Mouse (Mus musculus) heart, embryonic 13.5 days (tissue): ENCODE results near the gene Primpol. TPM values are rescaled to one million over a fixed set of nuclear protein-coding genes. Genes with fewer than 3 reads are reported as not detected.
"Not testable (repeated sequence)": the region's sequence is repeated elsewhere in the genome, so short reads cannot be mapped to it uniquely, and the experiment has no call there.

Source experiments
- ATAC-seq: fragments of 200-750 bp; cut with Nextera tagmentation; 2 replicates; pipeline ENCODE4 v1.8.0; 2017; ENCODE audit warnings: moderate TSS enrichment; ENCODE audit not compliant: insufficient number of reproducible peaks, low FRiP score, low TSS enrichment; ENCODE audit errors: extremely low read depth
- H3K27ac ChIP-seq: fragments of 300-500 bp; sonication (generic); replicated peaks from 2 replicates; pipeline ENCODE4 v1.5.1; 2015; ENCODE audit warnings: moderate library complexity, mild to moderate bottlenecking, inconsistent platforms
- H3K27me3 ChIP-seq: fragments of 300-500 bp; sonication (generic); replicated peaks from 2 replicates; pipeline ENCODE4 v1.6.1; 2015; ENCODE audit warnings: mild to moderate bottlenecking, inconsistent platforms
- H3K36me3 ChIP-seq: fragments of 300-500 bp; sonication (generic); 2 replicates; pipeline ENCODE4 v1.6.1; 2015; ENCODE audit warnings: mild to moderate bottlenecking, inconsistent platforms
- H3K4me1 ChIP-seq: fragments of 300-500 bp; sonication (generic); 2 replicates; pipeline ENCODE4 v1.6.1; 2015; ENCODE audit warnings: inconsistent platforms
- H3K4me2 ChIP-seq: fragments of 300-500 bp; sonication (generic); 2 replicates; pipeline ENCODE4 v1.6.1; 2015; ENCODE audit warnings: inconsistent platforms, mild to moderate bottlenecking, moderate library complexity
- H3K4me3 ChIP-seq: fragments of 300-500 bp; sonication (generic); 2 replicates; pipeline ENCODE4 v1.5.1; 2015; ENCODE audit warnings: moderate library complexity, mild to moderate bottlenecking, inconsistent platforms
- H3K9ac ChIP-seq: fragments of 300-500 bp; sonication (generic); 2 replicates; pipeline ENCODE4 v1.6.1; 2015; ENCODE audit warnings: inconsistent platforms, mild to moderate bottlenecking, moderate library complexity
- H3K9me3 ChIP-seq: fragments of 300-500 bp; sonication (generic); 2 replicates; pipeline ENCODE4 v1.6.1; 2016; ENCODE audit warnings: inconsistent platforms
- WGBS: fragments of 180-500 bp; shearing (Covaris S2); methylation state at CpG from one replicate; pipeline ENCODE4 v1.1.7; 2015; ENCODE audit warnings: mixed read lengths; 5-methylcytosine and 5-hydroxymethylcytosine counted together
- polyA plus RNA-seq: library from polyadenylated mRNA; unstranded; fragments of >200 nt; fragmentation: Nextera tagmentation; extraction: Ambion mirVana; gene quantifications from 2 replicates; pipeline ENCODE4 v1.2.1, GENCODE M21; 2015

The Primpol gene
- polyA plus RNA-seq, 1 experiment from 2014 or later, result 9.6 TPM

DNA sequence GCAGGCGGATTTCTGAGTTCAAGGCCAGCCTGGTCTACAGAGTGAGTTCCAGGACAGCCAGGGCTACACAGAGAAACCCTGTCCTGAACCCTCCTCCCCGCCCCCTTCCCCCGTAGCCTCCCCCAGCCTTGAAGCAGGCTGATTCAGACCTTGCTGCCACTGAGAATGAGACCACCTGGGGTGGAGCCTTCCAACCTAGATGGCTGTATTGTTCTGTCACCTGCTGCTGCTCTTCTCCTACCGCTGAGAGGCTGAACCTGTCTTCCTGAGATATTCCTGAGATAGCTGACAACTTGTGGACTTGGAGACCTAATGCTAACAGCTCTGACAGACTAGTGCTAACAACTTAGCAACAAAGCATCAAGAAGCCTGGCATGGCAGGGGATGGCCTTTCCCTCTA lies 32.7 kb downstream of the Primpol start:
- H3K27ac ChIP-seq, H3K9ac ChIP-seq, H3K4me1 ChIP-seq, H3K9me3 ChIP-seq, ATAC-seq, H3K4me2 ChIP-seq, H3K27me3 ChIP-seq, H3K4me3 ChIP-seq: not testable (repeated sequence)
- peaks cover 54% of the 10 kb centered on the region for H3K36me3 ChIP-seq
- WGBS, result 64% methylated on average over 4 of the region's 4 CpGs

DNA sequence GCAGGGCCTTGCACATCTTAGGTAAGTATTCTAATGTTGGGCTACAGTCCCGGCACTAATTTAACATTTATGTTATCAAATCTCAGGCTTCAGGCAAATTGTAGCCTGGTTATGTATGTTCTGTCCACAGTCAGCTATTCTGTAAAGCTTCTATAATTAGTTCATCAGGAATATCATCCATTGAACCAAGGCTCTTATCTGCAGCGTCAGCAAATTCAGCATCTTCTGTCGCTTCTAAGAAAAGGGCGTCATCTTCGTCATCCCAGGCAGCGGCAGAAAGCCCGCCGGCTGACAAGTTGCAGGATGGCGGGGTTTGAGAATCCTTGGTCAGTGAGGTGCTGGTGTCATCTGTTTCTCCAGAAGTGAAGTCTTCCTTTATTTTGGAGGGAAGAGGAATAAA lies 38.2 kb downstream of the Primpol start:
- peaks cover 91% of the 10 kb centered on the region for H3K36me3 ChIP-seq
- no peak for ATAC-seq

DNA sequence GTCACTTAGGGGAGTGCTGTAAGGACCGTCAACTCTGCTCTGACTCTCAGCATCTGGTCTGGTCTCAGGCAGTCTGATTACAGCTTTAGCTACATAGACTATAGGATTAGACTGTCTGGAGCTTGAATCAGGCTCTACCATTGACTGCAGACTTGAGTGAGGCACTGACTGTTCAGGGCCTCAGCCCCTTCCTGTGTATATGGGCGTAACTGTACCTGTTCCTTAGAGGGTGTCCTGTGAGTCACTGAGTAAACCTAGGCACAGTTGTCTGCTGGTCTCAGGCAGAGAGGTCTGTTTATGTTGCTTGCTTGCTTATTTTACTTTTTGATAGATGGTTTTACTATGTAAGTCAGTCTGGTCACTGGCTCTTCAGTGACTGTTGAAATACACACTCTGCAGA lies 43.0 kb downstream of the Primpol start:
- Histone ChIP-seq H3K27ac (no peak overlapping the region), H3K4me1 (0 out of 2 replicates have a peak, but pooled peaks cover 6% of the 10 kb centered on the region), H3K9me3 (no peaks in the 10 kb centered on the region), H3K36me3 (peaks cover 66% of the 10 kb centered on the region), H3K27me3 (no peaks in the 10 kb centered on the region), H3K4me3 (no peak overlapping the region), H3K9ac (no peak overlapping the region), H3K4me2 (no peak overlapping the region)
- WGBS, result 81% methylated on average over 2 of the region's 2 CpGs
- no peak for ATAC-seq

More for the DNA sequence above, 38.2 kb downstream of the Primpol start:
- Histone ChIP-seq H3K27me3 (no peaks in the 10 kb centered on the region), H3K27ac (no peak overlapping the region), H3K4me2 (no peak overlapping the region), H3K4me3 (no peak overlapping the region), H3K4me1 (no peaks in the 10 kb centered on the region), H3K9ac (no peak overlapping the region), H3K9me3 (no peaks in the 10 kb centered on the region)
- WGBS, result 89% methylated on average over 9 of the region's 9 CpGs

DNA sequence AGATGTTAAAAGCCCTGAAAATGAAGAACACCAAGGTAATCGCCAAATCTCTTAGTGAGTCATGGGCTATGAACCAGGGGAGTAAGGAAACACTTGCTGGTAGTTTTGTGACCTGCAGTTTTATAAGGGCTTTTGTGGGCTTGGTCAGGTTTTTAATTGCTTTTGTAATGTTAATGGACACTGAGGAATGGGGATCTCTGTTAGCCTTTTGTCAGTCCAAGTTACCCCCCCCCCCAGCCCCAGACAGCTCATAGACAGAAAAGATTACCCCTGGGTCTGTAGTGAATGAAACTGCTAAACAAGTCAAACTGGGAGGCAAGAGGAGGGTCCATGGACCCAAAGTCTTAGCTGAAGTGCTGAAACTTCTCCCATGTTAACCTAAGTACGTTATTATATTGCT lies 43.6 kb downstream of the Primpol start:
- H3K4me3 ChIP-seq, result no peak overlapping the region
- 86% methylated on average over 2 of the region's 2 CpGs for WGBS
- no peak overlapping the region for H3K27ac ChIP-seq
- H3K4me1 ChIP-seq, result 0 out of 2 replicates have a peak, but pooled peaks cover 6% of the 10 kb centered on the region
- no peak overlapping the region for H3K9ac ChIP-seq
- H3K27me3 ChIP-seq, result no peaks in the 10 kb centered on the region
- no peaks in the 10 kb centered on the region for H3K9me3 ChIP-seq
- no peak overlapping the region for H3K4me2 ChIP-seq
- ATAC-seq, result no peak
- H3K36me3 ChIP-seq, result peaks cover 63% of the 10 kb centered on the region

DNA sequence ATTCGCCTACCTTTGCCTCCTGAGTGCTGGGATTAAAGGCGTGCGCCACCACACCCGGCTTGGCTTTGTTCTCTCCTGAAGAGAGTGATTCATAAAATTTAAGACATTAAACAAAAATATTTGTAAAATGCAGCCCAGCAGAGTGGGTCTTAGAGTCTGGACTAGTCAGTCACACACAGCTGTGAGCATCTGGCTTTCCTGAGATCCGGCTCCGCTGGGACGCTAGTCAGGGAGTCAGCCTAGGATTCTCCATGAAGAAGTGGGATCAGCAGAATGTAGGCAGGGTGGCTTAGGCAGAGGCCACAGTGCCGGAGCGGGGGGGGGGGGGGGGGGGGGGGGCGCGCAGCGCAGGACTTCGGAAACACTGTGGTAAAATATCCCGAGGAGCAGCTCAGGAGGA lies 46.3 kb downstream of the Primpol start:
- no peak for ATAC-seq

DNA sequence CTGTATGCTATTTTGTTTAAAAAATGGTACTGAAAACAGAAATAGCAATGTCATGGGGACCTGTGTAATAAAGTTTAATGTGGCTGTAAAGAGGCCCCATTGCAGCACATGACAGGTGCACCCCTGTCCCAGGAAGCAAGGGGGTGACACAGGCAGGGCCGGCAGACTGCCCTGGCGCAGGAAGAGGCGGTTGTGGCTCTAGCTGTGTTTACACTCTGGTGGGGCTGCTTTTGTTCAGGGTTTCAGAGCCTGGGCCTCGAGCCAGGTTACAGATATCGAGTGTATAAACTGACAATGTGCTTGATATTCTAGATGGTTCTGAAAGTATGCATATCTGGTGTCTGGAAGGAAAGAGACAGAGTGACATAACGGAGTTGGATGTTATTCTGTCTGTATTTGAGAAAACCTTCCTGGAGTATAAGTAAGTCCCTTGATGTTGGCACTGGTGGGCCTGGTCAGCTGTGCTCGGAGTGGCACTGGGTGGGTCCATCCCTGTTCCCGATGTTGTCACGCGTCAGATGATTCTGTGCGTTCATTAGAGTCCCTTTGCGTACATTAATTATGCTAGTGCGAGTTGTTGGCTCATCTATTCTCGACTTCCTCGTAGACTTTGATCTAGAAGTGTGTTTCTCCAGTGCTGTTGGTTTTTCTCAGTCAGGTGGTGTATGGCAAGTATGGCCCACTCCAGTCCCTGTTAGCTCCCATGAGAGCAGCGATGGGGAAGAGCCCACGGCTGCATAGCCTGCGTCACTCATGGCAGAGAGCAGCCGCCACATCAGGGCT lies 47.2 kb downstream of the Primpol start:
- WGBS, result 83% methylated on average over 19 of the region's 19 CpGs
- ATAC-seq, result no peak
- H3K27ac ChIP-seq, result 0 out of 2 replicates have a peak overlapping the region, but pooled peaks have one; percentile 36

More for the DNA sequence above, 46.3 kb downstream of the Primpol start:
- H3K9ac ChIP-seq, result no peak overlapping the region
- no peak overlapping the region for H3K27ac ChIP-seq
- no peak overlapping the region for H3K4me2 ChIP-seq
- no peaks in the 10 kb centered on the region for H3K9me3 ChIP-seq
- 87% methylated on average over 8 of the region's 14 CpGs for WGBS
- no peak overlapping the region for H3K4me3 ChIP-seq
- H3K27me3 ChIP-seq, result no peaks in the 10 kb centered on the region
- H3K4me1 ChIP-seq, result 0 out of 2 replicates have a peak, but pooled peaks cover 6% of the 10 kb centered on the region
- H3K36me3 ChIP-seq, result peaks cover 44% of the 10 kb centered on the region

DNA sequence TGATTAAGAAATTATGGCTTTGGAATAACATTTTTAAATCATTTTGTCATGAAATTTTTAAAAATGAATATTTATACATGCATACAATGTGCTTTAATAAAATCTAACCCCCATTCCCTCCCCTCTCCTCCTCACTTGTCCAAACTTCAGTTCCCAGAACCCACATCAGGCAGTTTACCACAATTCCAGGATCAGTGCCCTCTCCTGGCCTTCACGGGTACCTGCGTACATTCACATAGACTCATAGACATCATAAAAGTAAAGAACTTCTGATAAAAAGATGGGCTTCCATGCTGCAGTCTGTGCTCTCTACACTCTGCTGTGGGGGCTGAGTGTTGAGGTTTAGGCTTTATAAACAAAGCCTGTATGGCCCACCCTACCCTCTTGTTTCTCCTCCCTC lies 48.1 kb downstream of the Primpol start:
- ATAC-seq, result no peak
- Histone ChIP-seq H3K36me3 (peaks cover 36% of the 10 kb centered on the region), H3K4me3 (no peak overlapping the region), H3K27ac (no peak overlapping the region), H3K4me1 (0 out of 2 replicates have a peak, but pooled peaks cover 6% of the 10 kb centered on the region), H3K9me3 (no peaks in the 10 kb centered on the region), H3K4me2 (no peak overlapping the region), H3K27me3 (no peaks in the 10 kb centered on the region), H3K9ac (no peak overlapping the region)
- WGBS, result 76% methylated on average over 2 of the region's 2 CpGs

More for the DNA sequence above, 47.2 kb downstream of the Primpol start:
- Histone ChIP-seq H3K27me3 (no peaks in the 10 kb centered on the region), H3K36me3 (peaks cover 44% of the 10 kb centered on the region), H3K4me2 (no peak overlapping the region), H3K4me1 (0 out of 2 replicates have a peak, but pooled peaks cover 6% of the 10 kb centered on the region), H3K4me3 (no peak overlapping the region), H3K9ac (no peak overlapping the region), H3K9me3 (no peaks in the 10 kb centered on the region)

DNA sequence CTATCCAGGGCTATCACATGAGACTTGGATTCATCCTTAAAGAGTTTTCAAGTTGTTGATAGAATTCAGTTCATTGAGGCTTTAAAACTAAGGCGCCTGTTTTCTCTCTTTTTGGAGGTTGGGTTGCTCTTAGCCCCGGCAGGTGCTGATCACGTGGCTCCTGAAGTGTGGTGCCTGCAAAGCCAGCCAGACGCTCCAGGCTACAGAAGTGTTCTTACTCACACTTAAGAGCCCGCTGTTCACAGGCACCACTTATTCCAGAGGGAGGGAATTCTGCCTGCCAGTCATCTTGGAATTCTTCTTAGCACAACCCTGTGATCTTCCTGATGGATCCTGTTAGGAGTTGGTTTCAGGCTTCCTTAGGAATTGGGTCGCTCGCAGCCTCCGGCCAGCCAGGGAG lies 49.1 kb downstream of the Primpol start:
- Histone ChIP-seq H3K9ac (no peak overlapping the region; the same call in 1 of the 2 replicates), H3K9me3 (no peaks in the 10 kb centered on the region), H3K27ac (no peak overlapping the region), H3K4me2 (no peak overlapping the region), H3K4me1 (0 out of 2 replicates have a peak, but pooled peaks cover 6% of the 10 kb centered on the region), H3K27me3 (no peaks in the 10 kb centered on the region), H3K4me3 (no peak overlapping the region), H3K36me3 (peaks cover 42% of the 10 kb centered on the region)
- ATAC-seq, result no peak
- 69% methylated on average over 8 of the region's 8 CpGs for WGBS

DNA sequence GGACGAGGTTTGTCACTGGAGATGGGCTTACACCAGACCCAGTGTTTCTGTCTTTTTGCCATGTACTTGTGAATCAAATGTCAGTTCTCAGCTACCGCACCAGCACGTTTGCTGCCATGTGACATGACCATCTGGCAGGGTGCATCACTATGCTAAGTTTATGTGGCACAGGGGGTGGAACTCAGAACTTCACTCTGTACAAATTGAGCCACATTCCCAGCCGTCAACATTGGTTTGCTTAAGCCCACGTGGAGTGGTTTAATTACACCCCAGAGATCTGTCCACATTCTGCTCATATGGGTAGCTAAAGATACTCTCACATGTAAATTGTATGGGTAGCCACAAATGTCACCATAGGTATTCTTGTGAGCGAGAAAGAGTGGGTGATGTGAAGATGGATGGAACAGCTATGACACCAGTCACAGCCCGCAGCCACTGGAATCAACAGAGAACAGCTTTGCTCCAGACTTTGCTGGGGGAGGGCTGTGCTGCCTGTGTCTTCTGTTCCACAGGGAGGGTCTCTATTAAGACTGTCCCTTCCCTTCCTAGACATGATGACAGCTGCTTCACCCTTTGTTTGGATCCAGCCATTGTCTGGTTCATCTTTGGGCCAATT lies 50.0 kb downstream of the Primpol start:
- Histone ChIP-seq H3K36me3 (peaks cover 43% of the 10 kb centered on the region), H3K4me3 (no peak overlapping the region), H3K4me2 (no peak overlapping the region), H3K27me3 (no peaks in the 10 kb centered on the region), H3K27ac (no peak overlapping the region), H3K9ac (no peak overlapping the region), H3K9me3 (no peaks in the 10 kb centered on the region), H3K4me1 (0 out of 2 replicates have a peak, but pooled peaks cover 6% of the 10 kb centered on the region)
- ATAC-seq, result no peak
- 87% methylated on average over 7 of the region's 7 CpGs for WGBS

DNA sequence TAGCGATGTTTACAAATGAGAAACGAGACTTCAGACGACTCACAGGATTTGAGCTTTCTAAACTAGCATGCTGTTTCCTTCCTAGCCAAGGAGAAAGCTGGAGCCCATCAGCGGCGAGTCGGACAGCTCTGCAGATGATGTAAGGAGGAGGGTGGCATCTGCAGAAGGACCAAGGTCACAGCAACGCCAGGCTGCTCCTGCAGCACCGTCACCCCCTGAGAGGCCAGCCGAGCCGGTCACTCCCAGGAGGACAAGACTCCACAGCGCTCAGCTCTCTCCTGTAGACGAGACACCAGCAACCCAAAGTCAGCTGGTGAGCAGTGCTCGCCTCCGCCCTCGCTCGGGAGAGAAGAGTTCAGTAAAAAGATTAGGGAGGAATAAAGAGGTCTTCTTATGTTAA lies 54.7 kb downstream of the Primpol start:
- Histone ChIP-seq H3K9me3 (no peaks in the 10 kb centered on the region), H3K36me3 (peaks cover 54% of the 10 kb centered on the region)

DNA sequence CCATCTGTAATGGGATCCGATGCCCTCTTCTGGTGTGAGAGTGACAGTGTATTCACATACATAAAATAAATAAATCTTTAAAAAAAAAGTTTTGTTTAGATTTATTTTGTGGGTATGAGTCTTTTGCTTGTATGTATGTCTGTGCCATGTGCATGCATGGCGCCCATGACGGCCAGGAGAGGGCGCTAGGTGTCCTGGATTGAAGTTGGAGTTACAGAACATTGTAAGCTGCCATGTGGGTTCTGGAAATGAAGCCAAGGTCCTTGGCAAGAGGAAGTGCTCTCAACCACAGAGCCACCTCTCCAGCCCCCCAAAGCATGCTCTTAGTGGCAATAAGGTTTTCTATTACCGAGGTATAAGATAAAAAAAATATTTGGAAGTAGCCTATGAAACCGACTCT lies 57.6 kb downstream of the Primpol start:
- 75% methylated on average over 6 of the region's 6 CpGs for WGBS
- Histone ChIP-seq H3K4me2 (no peak overlapping the region), H3K4me3 (no peak overlapping the region), H3K9ac (no peak overlapping the region), H3K27me3 (no peaks in the 10 kb centered on the region), H3K27ac (no peak overlapping the region), H3K36me3 (peaks cover 57% of the 10 kb centered on the region), H3K4me1 (no peaks in the 10 kb centered on the region), H3K9me3 (no peaks in the 10 kb centered on the region)
- no peak for ATAC-seq

More for the DNA sequence above, 54.7 kb downstream of the Primpol start:
- ATAC-seq, result no peak
- Histone ChIP-seq H3K27ac (no peak overlapping the region), H3K9ac (no peak overlapping the region), H3K4me3 (no peak overlapping the region), H3K4me2 (no peak overlapping the region), H3K27me3 (no peaks in the 10 kb centered on the region), H3K4me1 (no peaks in the 10 kb centered on the region)
- WGBS, result 81% methylated on average over 16 of the region's 16 CpGs
